ENCODE assay signal across 8 mouse cellular contexts in genomic region chr6:113638302-113639040, GRCm38 (mm10). TPM values are rescaled to one million over a fixed set of nuclear protein-coding genes. Genes with fewer than 3 reads are reported as not detected.
DNase-seq lines count a peak whose midpoint lies in the region; ATAC-seq lines count a peak whose summit lies in the region.

Gene Irak2 (plus strand): TSS chr6:113638467.

- H3K9me3 ChIP-seq in hindbrain, embryonic 14.5 days (ENCODE audit: control insufficient read depth, low read length) = no peaks in the 10 kb centered on the region

- peak within 1 kb of the TSS; percentile 36 for H3K4me3 ChIP-seq in hindbrain, embryonic 14.5 days (replicated peaks; ENCODE audit: low read length)

- H3K36me3 ChIP-seq in hindbrain, embryonic 14.5 days (replicated peaks; ENCODE audit: control insufficient read depth, insufficient read depth) = 0 out of 2 replicates have a peak, but pooled peaks cover 6% of the 10 kb centered on the region

- H3K4me2 ChIP-seq in hindbrain, embryonic 14.5 days (replicated peaks) = peak within 1 kb of the TSS; percentile 55

- no peaks in the 10 kb centered on the region for H3K27me3 ChIP-seq in hindbrain, embryonic 14.5 days (ENCODE audit: control insufficient read depth, insufficient read depth, low read length)

- H3K9ac ChIP-seq in hindbrain, embryonic 14.5 days = peak within 1 kb of the TSS; percentile 50

- ATAC-seq in hindbrain, embryonic 14.5 days (ENCODE audit: low FRiP score) = peak; percentile 90

- DNase-seq in NIH3T3 (ENCODE audit: low read depth) = peak; percentile 98
- DNase-seq in cerebellum, postnatal 14 days = peak; percentile 97 to 98
- DNase-seq in frontal cortex, postnatal 25 days (ENCODE audit: low spot score in 2 of 2) = peak; percentile 92 to 96
- peak; percentile 82 for DNase-seq in hindbrain, embryonic 14.5 days (ENCODE audit: low spot score)
- DNase-seq in layer of hippocampus, postnatal 36 days = peak; percentile 90 to 92
- DNase-seq in lung, postnatal 36 days = peak; percentile 98
- peak; percentile 94 for DNase-seq in retina, postnatal 1 day
- DNase-seq in urinary bladder, adult 18-20 months (ENCODE audit: low spot score in 2 of 2) = peak; percentile 91 to 93

- H3K4me1 ChIP-seq in hindbrain, embryonic 14.5 days (replicated peaks; ENCODE audit: control insufficient read depth, insufficient read depth, low read length) = no peaks in the 10 kb centered on the region

- WGBS in hindbrain, embryonic 14.5 days = 10% methylated on average over 37 of the region's 37 CpGs

- no peak within 1 kb of the TSS for H3K27ac ChIP-seq in hindbrain, embryonic 14.5 days

RNA-seq across cellular contexts. Expression of gene Irak2, which starts in this region (rescaled TPM):
- 0.95 and 1.4 TPM in 2 replicates for polyA plus RNA-seq in hindbrain, embryonic 14.5 days (2014; fragmentation: Nextera tagmentation; extraction: Ambion mirVana)
- 10 to 100 TPM; 15.3 to 24.8 TPM for total RNA-seq in layer of hippocampus, postnatal 36 days (2021)
